Mouse (Mus musculus) neural tube, embryonic 11.5 days (tissue): ENCODE data around the gene Coq9. TPM values are rescaled to one million over a fixed set of nuclear protein-coding genes. Genes with fewer than 3 reads are reported as not detected.

Experiments
- ATAC-seq: fragments of 200-750 bp; cut with Nextera tagmentation; 2 replicates; pipeline ENCODE4 v1.8.0; 2017; ENCODE audit warnings: moderate number of reproducible peaks, mild to moderate bottlenecking, moderate TSS enrichment, moderate library complexity; ENCODE audit not compliant: insufficient read depth, low FRiP score, low TSS enrichment
- DNase-seq: peaks from one replicate; pipeline ENCODE4 v3.0.0-alpha.2; 2015; ENCODE audit warnings: low spot score
- H3K27ac ChIP-seq: fragments of 300-500 bp; sonication (generic); 2 replicates; pipeline ENCODE4 v1.5.1; 2014; ENCODE audit warnings: low read depth, mild to moderate bottlenecking, low read length
- H3K27me3 ChIP-seq: fragments of 300-500 bp; sonication (generic); 2 replicates; pipeline ENCODE4 v1.6.1; 2014; ENCODE audit warnings: mild to moderate bottlenecking, low read length, mixed read lengths; ENCODE audit not compliant: control insufficient read depth, insufficient read depth
- H3K36me3 ChIP-seq: fragments of 300-500 bp; sonication (generic); 2 replicates; pipeline ENCODE4 v1.6.1; 2014; ENCODE audit warnings: mild to moderate bottlenecking, low read length, moderate library complexity, mixed read lengths; ENCODE audit not compliant: control insufficient read depth, insufficient read depth
- H3K4me1 ChIP-seq: fragments of 300-500 bp; sonication (generic); 2 replicates; pipeline ENCODE4 v1.6.1; 2014; ENCODE audit warnings: low read length, mixed read lengths; ENCODE audit not compliant: control insufficient read depth, insufficient read depth
- H3K4me2 ChIP-seq: fragments of 300-500 bp; sonication (generic); 2 replicates; pipeline ENCODE4 v1.6.1; 2014; ENCODE audit warnings: low read depth, mild to moderate bottlenecking, moderate library complexity
- H3K4me3 ChIP-seq: fragments of 300-500 bp; sonication (generic); 2 replicates; pipeline ENCODE4 v1.5.1; 2014; ENCODE audit warnings: low read depth, low read length
- H3K9ac ChIP-seq: fragments of 300-500 bp; sonication (generic); 2 replicates; pipeline ENCODE4 v1.6.1; 2014; ENCODE audit warnings: mild to moderate bottlenecking, low read length
- H3K9me3 ChIP-seq: fragments of 300-500 bp; sonication (generic); 2 replicates; pipeline ENCODE4 v1.6.1; 2016; ENCODE audit warnings: low read length; ENCODE audit not compliant: control insufficient read depth
- WGBS: fragments of 180-500 bp; shearing (Covaris S2); extraction: QIAGEN DNeasy Blood & Tissue Kit; methylation state at CpG from one replicate; pipeline ENCODE4 v1.1.7; 2014; 5-methylcytosine and 5-hydroxymethylcytosine counted together
- polyA plus RNA-seq: library from polyadenylated mRNA; unstranded; fragments of >200 nt; fragmentation: Nextera tagmentation; extraction: Ambion mirVana; gene quantifications from 2 replicates; pipeline ENCODE4 v1.2.1, GENCODE M21; 2014

The Coq9 gene
- polyA plus RNA-seq, 1 experiment from 2014 or later, result 59.3 TPM

DNA sequence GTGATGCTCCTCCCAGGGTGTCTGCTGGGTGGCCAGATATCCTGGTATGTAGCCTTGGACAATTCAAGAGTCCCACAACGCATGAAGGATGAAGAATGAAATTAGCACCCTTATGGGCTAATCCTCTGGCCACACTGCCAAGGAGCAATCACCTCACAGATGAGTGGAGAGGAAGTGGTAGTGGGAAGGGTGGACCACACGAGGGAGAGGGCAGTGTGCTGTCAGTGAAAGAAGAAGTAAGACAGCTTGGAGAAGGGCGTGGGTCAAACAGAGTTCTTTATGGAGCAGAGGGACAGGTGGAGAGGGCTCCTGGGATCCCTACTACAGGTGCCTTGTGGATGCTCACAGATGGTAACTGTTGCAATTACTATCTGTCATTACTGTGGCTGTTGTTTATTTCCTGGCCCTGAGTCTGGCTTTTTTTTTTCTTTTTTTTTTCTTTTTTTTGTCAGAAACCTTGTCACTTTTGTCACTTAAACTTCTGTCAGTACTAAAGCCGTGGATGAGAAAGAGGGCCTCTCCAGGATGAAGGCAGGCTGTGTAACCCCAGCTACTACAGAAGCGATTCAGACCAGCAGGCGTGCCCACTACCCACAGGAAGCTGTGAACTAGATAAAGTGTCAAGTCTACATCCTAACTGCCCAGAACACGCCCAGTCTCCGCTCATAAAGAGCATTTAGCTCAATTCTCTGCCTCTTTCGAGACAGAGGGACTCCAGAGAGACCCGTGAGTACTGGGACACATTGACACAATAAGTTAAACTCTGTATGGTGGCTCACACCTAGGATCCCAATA, 33.4 kb upstream of the Coq9 start:
- H3K4me2 ChIP-seq, result no peak overlapping the region
- H3K9ac ChIP-seq, result no peak overlapping the region
- ATAC-seq (no peak), DNase-seq (no peak)
- no peak overlapping the region for H3K27ac ChIP-seq
- H3K27me3 ChIP-seq, result no peaks in the 10 kb centered on the region
- no peaks in the 10 kb centered on the region for H3K36me3 ChIP-seq
- H3K4me1 ChIP-seq, result no peaks in the 10 kb centered on the region
- 73% methylated on average over 10 of the region's 10 CpGs for WGBS
- no peak overlapping the region for H3K4me3 ChIP-seq
- no peaks in the 10 kb centered on the region for H3K9me3 ChIP-seq

DNA sequence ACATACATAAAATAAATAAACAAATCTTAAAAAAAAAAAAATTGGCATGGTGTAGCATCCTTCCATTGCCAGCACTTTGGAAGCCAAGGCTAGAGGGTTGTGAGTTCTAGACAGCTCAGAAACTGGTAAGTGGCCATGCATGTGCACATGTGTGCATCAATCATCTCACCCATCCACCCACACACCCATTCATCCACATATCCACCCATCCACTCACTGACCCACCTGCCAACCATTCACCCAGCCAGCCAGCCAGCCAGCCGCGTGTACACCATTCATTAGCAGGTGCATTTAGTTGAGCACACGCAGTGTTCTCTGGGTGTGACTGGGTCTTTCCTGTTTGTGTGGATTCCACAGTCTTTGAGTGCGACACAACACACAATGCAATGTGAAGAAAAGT, 32.3 kb upstream of the Coq9 start:
- no peaks in the 10 kb centered on the region for H3K4me1 ChIP-seq
- H3K4me3 ChIP-seq, result no peak overlapping the region
- ATAC-seq (no peak), DNase-seq (no peak)
- H3K36me3 ChIP-seq, result no peaks in the 10 kb centered on the region
- no peaks in the 10 kb centered on the region for H3K9me3 ChIP-seq
- H3K4me2 ChIP-seq, result no peak overlapping the region
- H3K27ac ChIP-seq, result no peak overlapping the region
- H3K9ac ChIP-seq, result no peak overlapping the region
- WGBS, result 62% methylated on average over 4 of the region's 4 CpGs
- H3K27me3 ChIP-seq, result no peaks in the 10 kb centered on the region

DNA sequence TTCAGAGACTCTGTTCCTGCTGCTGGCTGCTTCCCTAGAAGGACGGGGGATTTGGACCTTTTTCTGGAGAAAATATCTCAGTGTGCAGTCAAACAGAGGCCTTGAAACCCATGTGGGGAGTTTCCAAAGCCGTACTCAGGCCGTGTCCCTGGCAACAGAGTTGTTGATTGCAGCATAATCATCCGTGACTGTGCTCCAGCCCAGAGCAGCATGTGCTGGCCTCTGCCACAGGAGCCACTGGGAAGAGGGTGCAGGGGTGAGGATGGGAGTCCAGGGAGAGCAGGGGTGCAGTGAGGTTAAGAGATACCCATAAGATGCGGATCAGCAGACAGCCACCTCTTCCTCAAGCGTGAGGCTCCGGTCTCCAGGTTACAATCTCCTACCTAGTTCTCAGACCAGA, 30.6 kb upstream of the Coq9 start:
- H3K4me1 ChIP-seq, result no peaks in the 10 kb centered on the region
- no peak overlapping the region for H3K4me3 ChIP-seq
- H3K36me3 ChIP-seq, result no peaks in the 10 kb centered on the region
- H3K27ac ChIP-seq, result no peak overlapping the region
- no peak overlapping the region for H3K9ac ChIP-seq
- DNase-seq, result no peak
- no peaks in the 10 kb centered on the region for H3K27me3 ChIP-seq
- no peaks in the 10 kb centered on the region for H3K9me3 ChIP-seq
- 54% methylated on average over 7 of the region's 7 CpGs for WGBS
- ATAC-seq, result no peak
- H3K4me2 ChIP-seq, result no peak overlapping the region

DNA sequence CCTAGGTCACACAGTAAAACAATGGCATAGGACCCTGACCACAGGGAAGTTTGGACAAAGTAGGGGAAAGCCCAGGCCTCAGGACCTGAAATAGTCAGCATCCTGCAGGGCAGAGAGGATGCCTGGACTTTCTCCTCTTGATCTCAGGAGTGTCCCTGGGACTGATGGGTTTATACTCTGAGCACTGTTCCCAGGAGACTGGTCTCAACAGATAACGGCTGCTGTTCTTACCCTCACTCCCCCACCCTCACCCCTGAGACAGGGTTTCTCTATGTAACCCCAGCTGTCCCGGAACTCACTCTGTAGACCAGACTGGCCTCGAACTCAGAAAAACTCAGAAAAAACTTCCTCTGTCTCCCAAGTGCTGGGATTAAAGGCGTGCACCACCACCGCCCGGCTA, 29.7 kb upstream of the Coq9 start:
- H3K27ac ChIP-seq, result no peak overlapping the region
- H3K4me2 ChIP-seq, result no peak overlapping the region
- DNase-seq (no peak), ATAC-seq (no peak)
- H3K4me1 ChIP-seq, result no peaks in the 10 kb centered on the region
- WGBS, result 81% methylated on average over 6 of the region's 6 CpGs
- H3K27me3 ChIP-seq, result no peaks in the 10 kb centered on the region
- no peak overlapping the region for H3K4me3 ChIP-seq
- no peaks in the 10 kb centered on the region for H3K9me3 ChIP-seq
- H3K36me3 ChIP-seq, result no peaks in the 10 kb centered on the region
- no peak overlapping the region for H3K9ac ChIP-seq

DNA sequence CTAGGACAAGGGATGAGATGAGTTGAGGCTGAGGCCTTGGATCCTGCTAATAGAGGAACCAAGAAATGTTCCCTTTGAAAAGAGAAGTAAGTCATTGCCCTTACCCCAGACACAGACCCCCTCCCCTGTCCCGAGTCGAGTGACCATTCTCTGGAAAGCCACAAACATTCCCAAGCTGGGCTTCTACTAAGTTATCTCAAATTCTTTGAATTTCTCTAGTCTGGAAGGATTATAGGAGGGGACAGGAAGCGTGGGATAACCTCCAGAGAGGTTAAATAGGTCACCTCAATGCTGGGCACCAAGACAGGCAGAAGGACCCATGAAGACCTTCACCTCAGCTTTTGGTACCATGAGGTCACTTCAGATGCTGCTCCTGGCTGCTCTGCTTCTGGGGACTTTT, 28.0 kb upstream of the Coq9 start, which contains the start of gene Ccl17:
Gene Ccl17 (plus strand): TSS at position 301 of the 400 bp plus-strand sequence.
- Histone ChIP-seq H3K9me3 (no peaks in the 10 kb centered on the region), H3K4me2 (no peak within 1 kb of the TSS), H3K4me3 (no peak within 1 kb of the TSS), H3K9ac (no peak within 1 kb of the TSS), H3K4me1 (no peaks in the 10 kb centered on the region), H3K27me3 (no peaks in the 10 kb centered on the region), H3K36me3 (no peaks in the 10 kb centered on the region), H3K27ac (no peak within 1 kb of the TSS)
- WGBS, result 72% methylated on average over 3 of the region's 3 CpGs
- ATAC-seq (no peak), DNase-seq (no peak)

DNA sequence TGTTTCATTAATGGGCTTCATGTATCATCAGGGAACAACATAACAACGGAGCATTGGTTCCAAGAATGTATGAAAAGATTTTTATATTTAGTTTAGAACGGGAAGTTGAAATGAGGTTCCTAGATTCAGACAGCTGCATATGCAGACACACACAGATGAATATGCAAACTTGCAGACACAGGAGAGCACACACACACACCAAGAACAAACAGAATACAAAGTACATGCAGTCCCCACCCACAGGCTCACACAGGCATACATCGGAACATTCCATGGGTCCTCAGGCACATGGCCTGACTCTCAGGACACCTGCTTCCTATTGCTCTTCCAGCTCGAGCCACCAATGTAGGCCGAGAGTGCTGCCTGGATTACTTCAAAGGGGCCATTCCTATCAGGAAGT, 27.3 kb upstream of the Coq9 start:
- H3K9me3 ChIP-seq, result no peaks in the 10 kb centered on the region
- no peak for DNase-seq
- 82% methylated on average over 5 of the region's 5 CpGs for WGBS

DNA sequence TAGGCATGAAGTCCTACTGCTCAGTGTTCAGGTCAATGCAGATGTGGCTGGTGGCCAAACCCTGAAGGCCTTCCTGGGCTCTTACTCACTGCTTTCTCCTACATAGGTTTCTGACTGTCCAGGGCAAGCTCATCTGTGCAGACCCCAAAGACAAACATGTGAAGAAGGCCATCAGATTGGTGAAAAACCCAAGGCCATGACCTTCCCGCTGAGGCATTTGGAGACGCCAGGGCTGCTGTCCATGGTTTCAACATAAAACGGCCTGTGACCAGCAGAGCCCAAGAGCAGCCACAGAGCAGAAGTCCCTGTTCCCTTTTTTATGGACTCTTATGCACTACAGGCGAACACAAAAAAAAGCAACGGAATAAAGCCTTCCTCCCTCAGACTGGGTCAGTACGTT, 26.5 kb upstream of the Coq9 start:
- Histone ChIP-seq H3K4me3 (no peak overlapping the region), H3K27me3 (no peaks in the 10 kb centered on the region), H3K4me2 (no peak overlapping the region), H3K9me3 (no peaks in the 10 kb centered on the region), H3K4me1 (no peaks in the 10 kb centered on the region), H3K36me3 (no peaks in the 10 kb centered on the region), H3K27ac (no peak overlapping the region), H3K9ac (no peak overlapping the region)
- WGBS, result 75% methylated on average over 6 of the region's 6 CpGs
- no peak for ATAC-seq
- DNase-seq, result no peak

More for the DNA sequence above, 27.3 kb upstream of the Coq9 start:
- Histone ChIP-seq H3K4me3 (no peak overlapping the region), H3K9ac (no peak overlapping the region), H3K27me3 (no peaks in the 10 kb centered on the region), H3K4me1 (no peaks in the 10 kb centered on the region), H3K36me3 (no peaks in the 10 kb centered on the region), H3K4me2 (no peak overlapping the region), H3K27ac (no peak overlapping the region)
- ATAC-seq, result no peak

DNA sequence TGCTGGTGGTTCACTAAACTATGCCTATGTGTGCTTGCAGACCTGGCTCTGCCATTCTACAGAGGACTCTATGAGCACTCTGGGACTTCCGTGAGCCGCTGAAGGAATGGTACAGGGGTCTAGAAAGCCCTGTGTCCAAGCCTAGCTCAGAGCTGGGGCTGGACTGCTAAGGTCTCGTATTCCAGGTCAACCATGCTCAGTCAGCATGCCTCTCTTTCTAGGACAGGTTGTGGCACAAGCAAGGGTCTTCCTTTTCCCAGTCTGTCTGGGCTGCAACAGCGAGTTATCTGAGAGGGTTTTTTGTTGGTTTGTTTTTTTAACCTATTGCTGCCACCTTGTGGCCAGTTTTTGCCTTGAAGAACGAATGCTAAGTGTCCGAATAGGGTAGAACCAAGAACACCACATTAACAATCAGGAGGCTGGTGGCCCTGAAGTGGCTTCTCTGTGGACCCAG, 25.4 kb upstream of the Coq9 start:
- H3K27me3 ChIP-seq, result no peaks in the 10 kb centered on the region
- no peak overlapping the region for H3K4me2 ChIP-seq
- H3K27ac ChIP-seq, result no peak overlapping the region
- WGBS, result 30% methylated on average over 6 of the region's 6 CpGs
- no peak overlapping the region for H3K9ac ChIP-seq
- no peaks in the 10 kb centered on the region for H3K9me3 ChIP-seq
- no peak overlapping the region for H3K4me3 ChIP-seq
- H3K4me1 ChIP-seq, result no peaks in the 10 kb centered on the region
- H3K36me3 ChIP-seq, result no peaks in the 10 kb centered on the region
- DNase-seq, result peak; percentile 87
- ATAC-seq, result peak; percentile 54

DNA sequence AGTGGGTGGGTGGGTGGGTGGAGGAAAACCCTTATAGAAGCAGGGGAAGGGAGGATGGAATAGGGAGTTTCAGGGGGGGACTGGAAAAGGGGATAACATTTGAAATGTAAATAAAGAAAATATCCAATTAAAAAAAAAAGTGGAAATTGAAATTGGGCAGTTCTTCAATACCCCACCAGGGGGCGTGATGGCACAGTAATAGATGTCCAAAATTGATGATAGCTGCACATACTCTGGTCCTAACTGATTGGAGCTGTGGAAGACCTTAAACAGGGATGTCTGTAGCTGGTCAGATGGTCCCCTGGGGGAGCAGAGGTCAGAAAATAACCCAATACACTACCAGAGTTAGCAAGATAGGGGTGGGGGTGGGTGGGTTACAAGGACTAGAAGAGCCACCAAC, 23.6 kb upstream of the Coq9 start:
- H3K36me3 ChIP-seq, result no peaks in the 10 kb centered on the region
- H3K27me3 ChIP-seq, result no peaks in the 10 kb centered on the region
- no peak overlapping the region for H3K4me2 ChIP-seq
- no peak for ATAC-seq
- no peaks in the 10 kb centered on the region for H3K4me1 ChIP-seq
- DNase-seq, result peak; percentile 17
- H3K9ac ChIP-seq, result no peak overlapping the region
- no peaks in the 10 kb centered on the region for H3K9me3 ChIP-seq
- no peak overlapping the region for H3K4me3 ChIP-seq
- H3K27ac ChIP-seq, result no peak overlapping the region
- WGBS, result 0% methylated on average over 1 of the region's 1 CpGs
